Mouse (Mus musculus): ENCODE data around the gene Slc13a2.

- TF ChIP-seq HCFC1 (IDR thresholded peaks at IDR 0.05; ENCODE audit: borderline replicate concordance, insufficient read depth, low read length) (no peak), ZC3H11A (IDR thresholded peaks at IDR 0.05; ENCODE audit: borderline replicate concordance, low read depth, low read length) (no peak), CHD2 (IDR thresholded peaks at IDR 0.05; ENCODE audit: low read depth, low read length) (no peak), ZNF384 (IDR thresholded peaks at IDR 0.05; ENCODE audit: low read depth, low read length) (no peak), MAFK (IDR thresholded peaks at IDR 0.05; ENCODE audit: insufficient read depth, low read depth, low read length) (peak; percentile 82)
These were observed 51.6 kb downstream of the Slc13a2 start for GRCm38 (mm10) chr11:78370389-78370788.
